Mouse (Mus musculus): ENCODE measurements around the gene Zfp607b. TPM values are rescaled to one million over a fixed set of nuclear protein-coding genes. Genes with fewer than 3 reads are reported as not detected.

Gene Zfp607b
- polyA plus RNA-seq, 1 experiment from 2014 or later = 16.7 TPM

- Histone ChIP-seq H3K4me1 (ENCODE audit: control insufficient read depth, insufficient read depth, low read length) (peaks cover 32% of the 10 kb centered on the region), H3K27me3 (ENCODE audit: control insufficient read depth, insufficient read depth, low read depth, low read length) (no peaks in the 10 kb centered on the region), H3K9ac (ENCODE audit: low read depth, low read length) (peak overlapping the region; percentile 50), H3K4me2 (ENCODE audit: low read length) (peak overlapping the region; percentile 50), H3K27ac (ENCODE audit: low read length) (peak overlapping the region; percentile 66), H3K9me3 (replicated peaks; ENCODE audit: control insufficient read depth, low read length, poor library complexity, severe bottlenecking) (no peaks in the 10 kb centered on the region), H3K36me3 (ENCODE audit: control insufficient read depth, insufficient read depth, low read length) (peaks cover 11% of the 10 kb centered on the region), H3K4me3 (ENCODE audit: low read depth, low read length) (0 out of 2 replicates have a peak overlapping the region, but pooled peaks have one; percentile 7)
- 8% methylated on average over 5 of the region's 5 CpGs for WGBS
- ATAC-seq = no peak
These were observed 46.3 kb downstream of the Zfp607b start for GRCm38 (mm10) chr7:27735457-27735856.

Other genes starting within 250 kb of the Zfp607b start
- gene Sptbn4, start 241.7 kb upstream of the Zfp607b start, polyA plus RNA-seq (2015; fragmentation: Nextera tagmentation; extraction: Ambion mirVana) = 3.1 and 4.4 TPM in 2 replicates
- 13.2 and 15.1 TPM in 2 replicates for gene Blvrb, start 241.4 kb upstream of the Zfp607b start, polyA plus RNA-seq (2015; fragmentation: Nextera tagmentation; extraction: Ambion mirVana)
- 7.1 and 8.4 TPM in 2 replicates for gene Sertad3, start 215.6 kb upstream of the Zfp607b start, polyA plus RNA-seq (2015; fragmentation: Nextera tagmentation; extraction: Ambion mirVana)
- 7.0 and 9.2 TPM in 2 replicates for gene Sertad1, start 202.4 kb upstream of the Zfp607b start, polyA plus RNA-seq (2015; fragmentation: Nextera tagmentation; extraction: Ambion mirVana)
- 1.5 TPM in 2 replicates for gene Prx, start 190.0 kb upstream of the Zfp607b start, polyA plus RNA-seq (2015; fragmentation: Nextera tagmentation; extraction: Ambion mirVana)
- 0.86 and 0.88 TPM in 2 replicates for gene Hipk4, start 166.1 kb upstream of the Zfp607b start, polyA plus RNA-seq (2015; fragmentation: Nextera tagmentation; extraction: Ambion mirVana)
- 171 and 225 TPM in 2 replicates for gene Pld3, start 136.1 kb upstream of the Zfp607b start, polyA plus RNA-seq (2015; fragmentation: Nextera tagmentation; extraction: Ambion mirVana)
- gene 2310022A10Rik, start 136.1 kb upstream of the Zfp607b start, polyA plus RNA-seq (2015; fragmentation: Nextera tagmentation; extraction: Ambion mirVana) = 35.6 and 37.5 TPM in 2 replicates
- gene Akt2, start 97.8 kb upstream of the Zfp607b start, polyA plus RNA-seq (2015; fragmentation: Nextera tagmentation; extraction: Ambion mirVana) = 49.9 and 57.0 TPM in 2 replicates
- 75.0 and 84.4 TPM in 2 replicates for gene Ttc9b, start 35.4 kb upstream of the Zfp607b start, polyA plus RNA-seq (2015; fragmentation: Nextera tagmentation; extraction: Ambion mirVana)
- gene Map3k10, start 14.7 kb upstream of the Zfp607b start, polyA plus RNA-seq (2015; fragmentation: Nextera tagmentation; extraction: Ambion mirVana) = 15.4 and 16.9 TPM in 2 replicates
- 111 and 125 TPM in 2 replicates for gene Zfp60, start 42.0 kb downstream of the Zfp607b start, polyA plus RNA-seq (2015; fragmentation: Nextera tagmentation; extraction: Ambion mirVana)
- 1.4 and 2.0 TPM in 2 replicates for gene Zfp626, start 117.9 kb downstream of the Zfp607b start, polyA plus RNA-seq (2015; fragmentation: Nextera tagmentation; extraction: Ambion mirVana)
- 10.8 and 12.1 TPM in 2 replicates for gene Zfp59, start 149.3 kb downstream of the Zfp607b start, polyA plus RNA-seq (2015; fragmentation: Nextera tagmentation; extraction: Ambion mirVana)
- gene Zfp607a, start 168.2 kb downstream of the Zfp607b start, polyA plus RNA-seq (2015; fragmentation: Nextera tagmentation; extraction: Ambion mirVana) = 1.1 and 1.2 TPM in 2 replicates
- gene Zfp974, start 240.1 kb downstream of the Zfp607b start, polyA plus RNA-seq (2015; fragmentation: Nextera tagmentation; extraction: Ambion mirVana) = 16.3 and 17.2 TPM in 2 replicates

Measured in midbrain, embryonic 16.5 days (tissue).